Mouse (Mus musculus) T-helper 1 cell (primary cell): ENCODE data around the gene Bckdk.

Experiments used
- in situ Hi-C: fragments of 300-600 bp; cut with MboI, MseI; formaldehyde crosslinking; loops from one replicate; pipeline ENCODE4 v1.15.1; 2025; ENCODE audit warnings: high pct_unique_total_duplicates

Bckdk gene

GRCm38 (mm10) chr7:127903971-127904796 is at the start of gene Bckdk:
TSS of gene Bckdk (plus strand) at chr7:127904082.
- in situ Hi-C loops = no loop called here

- in situ Hi-C loops = no loop called here
Observed at GRCm38 (mm10) chr7:127858258-127858657, 45.6 kb upstream of the Bckdk start.

GRCm38 (mm10) chr7:127866434-127866833 is 37.4 kb upstream of the Bckdk start:
- in situ Hi-C loops = no loop called here

GRCm38 (mm10) chr7:127867641-127868040 is 36.2 kb upstream of the Bckdk start:
- in situ Hi-C loops = no loop called here

GRCm38 (mm10) chr7:127869149-127869810 is 34.6 kb upstream of the Bckdk start:
- in situ Hi-C loops = no loop called here

- in situ Hi-C loops = no loop called here
Observed at GRCm38 (mm10) chr7:127870136-127870821, 33.6 kb upstream of the Bckdk start.

- in situ Hi-C loops = no loop called here
Observed at GRCm38 (mm10) chr7:127874812-127875626, 28.9 kb upstream of the Bckdk start.

- in situ Hi-C loops = no loop called here
Observed at GRCm38 (mm10) chr7:127875627-127876001, 28.3 kb upstream of the Bckdk start.

- in situ Hi-C loops = no loop called here
Observed at GRCm38 (mm10) chr7:127876041-127876466, 27.8 kb upstream of the Bckdk start, which contains the start of gene Zfp646. TSS of gene Zfp646 (plus strand) at chr7:127876221.

- in situ Hi-C loops = no loop called here
Observed at GRCm38 (mm10) chr7:127876467-127877348, 27.2 kb upstream of the Bckdk start, which contains the start of gene Zfp668. TSS of gene Zfp668 (minus strand) at chr7:127876828.

GRCm38 (mm10) chr7:127879301-127879700 is 24.6 kb upstream of the Bckdk start:
- in situ Hi-C loops = no loop called here

- in situ Hi-C loops = no loop called here
Observed at GRCm38 (mm10) chr7:127880431-127880830, 23.5 kb upstream of the Bckdk start.

GRCm38 (mm10) chr7:127885951-127886350 is 17.9 kb upstream of the Bckdk start:
- in situ Hi-C loops = no loop called here

- in situ Hi-C loops = no loop called here
Observed at GRCm38 (mm10) chr7:127886551-127886950, 17.3 kb upstream of the Bckdk start.

- in situ Hi-C loops = no loop called here
Observed at GRCm38 (mm10) chr7:127887191-127887590, 16.7 kb upstream of the Bckdk start.

- in situ Hi-C loops = no loop called here
Observed at GRCm38 (mm10) chr7:127887781-127888180, 16.1 kb upstream of the Bckdk start.

GRCm38 (mm10) chr7:127888821-127889220 is 15.1 kb upstream of the Bckdk start:
- in situ Hi-C loops = no loop called here

- in situ Hi-C loops = no loop called here
Observed at GRCm38 (mm10) chr7:127890798-127891197, 13.1 kb upstream of the Bckdk start, which contains the start of gene Prss53. TSS of gene Prss53 (minus strand) at chr7:127890970.

GRCm38 (mm10) chr7:127894480-127894879 is 9.4 kb upstream of the Bckdk start:
- in situ Hi-C loops = no loop called here

- in situ Hi-C loops = no loop called here
Observed at GRCm38 (mm10) chr7:127895442-127895841, 8.4 kb upstream of the Bckdk start, which contains the start of the genes Gm21974 and Vkorc1. TSS of gene Gm21974 (minus strand) at chr7:127895454. TSS of gene Vkorc1 (minus strand) at chr7:127895617.
